In the genomic region with DNA sequence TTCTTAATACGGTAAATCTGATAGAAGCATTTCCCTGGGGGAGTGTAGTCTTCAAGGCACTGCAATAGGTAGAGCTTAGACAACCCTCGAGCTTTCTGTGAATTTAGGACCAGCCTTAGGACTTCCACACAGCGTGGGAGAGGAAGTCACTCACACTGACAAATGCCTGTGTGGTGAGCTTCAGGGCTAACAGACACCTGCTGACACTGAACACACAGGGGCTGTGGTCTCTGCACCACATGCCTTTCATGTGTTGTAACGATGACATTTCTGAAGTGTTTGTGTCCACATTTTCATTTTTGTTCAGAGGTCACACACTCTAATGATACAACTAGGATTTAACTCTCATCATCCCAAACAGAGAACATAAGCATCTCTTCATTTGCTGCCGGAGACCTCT, we compare ENCODE assay signal across 28 mouse cellular contexts.
DNase-seq lines count a peak whose midpoint lies in the region; ATAC-seq lines count a peak whose summit lies in the region.
"Had no signal": no experiment of that assay in that cellular context is flagged by ENCODE, and none has a peak within 500 bp of the region (broad histone marks: within the 10 kb centered on the region; RNA-seq: fewer than 3 reads in every experiment).

No protein-coding gene starts in this region.

- H3K9ac ChIP-seq in heart, embryonic 16.5 days (ENCODE audit: low read length), result no peak overlapping the region
- H3K9ac ChIP-seq: heart, embryonic 15.5 days; hindbrain, embryonic 13.5 days; kidney, embryonic 15.5 days; limb, embryonic 15.5 days; liver, embryonic 13.5 days; midbrain, embryonic 12.5 days had no signal

- no peaks in the 10 kb centered on the region for H3K27me3 ChIP-seq in heart, embryonic 16.5 days (ENCODE audit: control insufficient read depth, insufficient read depth, low read length)
- H3K27me3 ChIP-seq: heart, embryonic 15.5 days; hindbrain, embryonic 13.5 days; kidney, embryonic 15.5 days; limb, embryonic 15.5 days; liver, embryonic 13.5 days; midbrain, embryonic 12.5 days had no signal

- no peak overlapping the region for H3K4me2 ChIP-seq in heart, embryonic 16.5 days (ENCODE audit: low read depth, low read length)
- H3K4me2 ChIP-seq: heart, embryonic 15.5 days; hindbrain, embryonic 13.5 days; kidney, embryonic 15.5 days; limb, embryonic 15.5 days; liver, embryonic 13.5 days; midbrain, embryonic 12.5 days had no signal

- intact Hi-C loops in left cerebral cortex, postnatal 36 days (cut with DNase I), result no loop called here
- intact Hi-C loops in left cerebral cortex, postnatal 10 days (cut with DNase I), result no loop called here

- WGBS in heart, embryonic 16.5 days, result 71% methylated on average over 5 of the region's 5 CpGs

- no peak overlapping the region for H3K4me3 ChIP-seq in heart, embryonic 16.5 days (ENCODE audit: low read length)
- H3K4me3 ChIP-seq: erythroblast, embryonic 14.5 days; heart, embryonic 10.5 days; heart, embryonic 15.5 days; hindbrain, embryonic 13.5 days; kidney, embryonic 15.5 days; layer of hippocampus, adult 2 months; limb, embryonic 10.5 days; limb, embryonic 15.5 days; liver, embryonic 13.5 days; midbrain, embryonic 12.5 days had no signal

- peak overlapping the region; percentile 55 for H3K27ac ChIP-seq in heart, embryonic 16.5 days (ENCODE audit: low read length)
- H3K27ac ChIP-seq: heart, embryonic 10.5 days; heart, embryonic 15.5 days; hindbrain, embryonic 13.5 days; kidney, embryonic 15.5 days; layer of hippocampus, adult 2 months; limb, embryonic 10.5 days; limb, embryonic 15.5 days; liver, embryonic 13.5 days; macrophage; midbrain, embryonic 12.5 days had no signal

- peaks cover 3% of the 10 kb centered on the region; the same call in 1 of the 2 replicates for H3K9me3 ChIP-seq in heart, embryonic 16.5 days (replicated peaks; ENCODE audit: control insufficient read depth, low read length)
- H3K9me3 ChIP-seq: heart, embryonic 10.5 days; heart, embryonic 15.5 days; hindbrain, embryonic 13.5 days; kidney, embryonic 15.5 days; limb, embryonic 10.5 days; limb, embryonic 15.5 days; liver, embryonic 13.5 days; midbrain, embryonic 12.5 days had no signal

- 0 out of 2 replicates have a peak, but pooled peaks have one; percentile 55 for ATAC-seq in heart, embryonic 16.5 days (replicated peaks; ENCODE audit: extremely low read depth, insufficient read depth, low FRiP score)
- peak; percentile 53 for ATAC-seq in megakaryocyte progenitor cell, adult 5-6 weeks (replicated peaks; ENCODE audit: poor library complexity)
- ATAC-seq: forebrain, embryonic 16.5 days; lung, postnatal 0 days had no signal

- DNase-seq in heart, adult 11 months, result no peak
- peak; percentile 18 to 22 for DNase-seq in thymus, postnatal 10 days (ENCODE audit: low spot score in 2 of 2)
- DNase-seq in neural tube, embryonic 10.5 days (ENCODE audit: extremely low spot score, low spot score), result no peak
- DNase-seq in left cerebral cortex, postnatal 36 days (ENCODE audit: low spot score in 2 of 2), result no peak
- no peak for DNase-seq in left cerebral cortex, postnatal 10 days (ENCODE audit: extremely low spot score in 1 of 2, low spot score in 2 of 2)
- DNase-seq: adrenal gland, postnatal 10 days; cerebellum, adult 8-10 months; cerebellum, postnatal 25 days; heart, postnatal 36 days; kidney, adult 18-20 months; kidney, postnatal 25 days; liver, embryonic 13.5 days; lung, adult 18-20 months had no signal

- H3K36me3 ChIP-seq in heart, embryonic 16.5 days (ENCODE audit: control insufficient read depth, insufficient read depth), result no peaks in the 10 kb centered on the region
- H3K36me3 ChIP-seq: G1E; heart, embryonic 10.5 days; heart, embryonic 15.5 days; kidney, embryonic 15.5 days; limb, embryonic 10.5 days; limb, embryonic 15.5 days; liver, embryonic 13.5 days had no signal

- H3K4me1 ChIP-seq in heart, embryonic 16.5 days (ENCODE audit: control insufficient read depth, insufficient read depth, low read length), result no peaks in the 10 kb centered on the region
- H3K4me1 ChIP-seq: heart, embryonic 10.5 days; heart, embryonic 15.5 days; hindbrain, embryonic 13.5 days; kidney, embryonic 15.5 days; limb, embryonic 10.5 days; limb, embryonic 15.5 days; liver, embryonic 13.5 days; midbrain, embryonic 12.5 days had no signal

Comparison
In these comparisons a context has a peak if more than half of its experiments do, and no peak if none do; other contexts are left out.
1. DNase-seq: peak in thymus, postnatal 10 days (2 of 2); none in heart, adult 11 months (single experiment), neural tube, embryonic 10.5 days (single experiment), left cerebral cortex, postnatal 36 days (0 of 2) and left cerebral cortex, postnatal 10 days (0 of 2).